Mouse (Mus musculus): ENCODE results near the gene Mamstr. TPM values are rescaled to one million over a fixed set of nuclear protein-coding genes. Genes with fewer than 3 reads are reported as not detected.
A peak's percentile ranks its signal among the peaks of the same experiment; 100 is the strongest.

Gene Mamstr
- total RNA-seq (2021), result 1 to 10 TPM; 3.8 to 4.0 TPM
- polyA plus RNA-seq (2012; rRNA removed), result 11.3 and 12.0 TPM in 2 replicates
- long read RNA-seq, result 0 reads

- Histone ChIP-seq H3K9ac (ENCODE audit: low read depth, low read length) (no peak within 1 kb of the TSS), H3K4me1 (ENCODE audit: control insufficient read depth, insufficient read depth, low read length) (peaks cover 26% of the 10 kb centered on the region)
These were observed at the start of gene Mamstr for GRCm38 (mm10) chr7:45639561-45640027. Gene Mamstr (plus strand): TSS chr7:45639977.

GRCm38 (mm10) chr7:45590874-45591273 lies 48.9 kb upstream of the Mamstr start:
- no peaks in the 10 kb centered on the region for H3K79me2 ChIP-seq (replicated peaks; ENCODE audit: control insufficient read depth, insufficient read depth, low read length)
- intact Hi-C loops (cut with DNase I), result no loop called here
- no peak overlapping the region for H3K4me3 ChIP-seq
- H3K27me3 ChIP-seq (ENCODE audit: control insufficient read depth, insufficient read depth, low read length), result no peaks in the 10 kb centered on the region
- no peak overlapping the region for H3K9ac ChIP-seq (ENCODE audit: low read depth, low read length)
- DNase-seq, result no peak
- no peaks in the 10 kb centered on the region for H3K36me3 ChIP-seq (ENCODE audit: control insufficient read depth, insufficient read depth, low read length)
- peaks cover 2% of the 10 kb centered on the region for H3K4me1 ChIP-seq (ENCODE audit: control insufficient read depth, insufficient read depth, low read length)
- 65% methylated on average over 3 of the region's 3 CpGs for WGBS
- TF ChIP-seq CTCF (IDR thresholded peaks at IDR 0.05) (peak; percentile 71), EP300 (IDR thresholded peaks at IDR 0.05; ENCODE audit: insufficient read depth, low read depth, low read length) (no peak)
- no peak overlapping the region for H3K27ac ChIP-seq

More at GRCm38 (mm10) chr7:45639561-45640027, at the start of gene Mamstr:
- TF ChIP-seq POLR2A (IDR thresholded peaks at IDR 0.05; ENCODE audit: insufficient read depth, low read depth, low read length) (no peak), EP300 (IDR thresholded peaks at IDR 0.05; ENCODE audit: insufficient read depth, low read depth, low read length) (no peak)
- peak within 1 kb of the TSS; percentile 63 for H3K27ac ChIP-seq
- intact Hi-C loops (cut with DNase I), result loop anchor here (1.0 to 5.0 kb wide), 2 partner anchors 12 to 43 kb away; partner anchors contain the start of genes Ntn5 and Rasip1
- no peaks in the 10 kb centered on the region for H3K79me2 ChIP-seq (replicated peaks; ENCODE audit: control insufficient read depth, insufficient read depth, low read length)
- 54% methylated on average over 19 of the region's 19 CpGs for WGBS
- H3K27me3 ChIP-seq (ENCODE audit: control insufficient read depth, insufficient read depth, low read length), result no peaks in the 10 kb centered on the region
- H3K36me3 ChIP-seq (ENCODE audit: control insufficient read depth, insufficient read depth, low read length), result peaks cover 9% of the 10 kb centered on the region
- DNase-seq, result no peak
- H3K4me3 ChIP-seq, result no peak within 1 kb of the TSS; the same call in 1 of the 2 replicates

GRCm38 (mm10) chr7:45591880-45592279 lies 47.9 kb upstream of the Mamstr start:
- WGBS, result 47% methylated on average over 7 of the region's 7 CpGs
- no peaks in the 10 kb centered on the region for H3K27me3 ChIP-seq (ENCODE audit: control insufficient read depth, insufficient read depth, low read length)
- intact Hi-C loops (cut with DNase I), result loop anchor here (1.0 kb wide), 1 partner anchor 37 kb away; no protein-coding TSS in a partner anchor
- no peak overlapping the region for H3K9ac ChIP-seq (ENCODE audit: low read depth, low read length)
- no peaks in the 10 kb centered on the region for H3K36me3 ChIP-seq (ENCODE audit: control insufficient read depth, insufficient read depth, low read length)
- TF ChIP-seq POLR2A (IDR thresholded peaks at IDR 0.05; ENCODE audit: insufficient read depth, low read depth, low read length) (no peak), CTCF (IDR thresholded peaks at IDR 0.05) (no peak), EP300 (IDR thresholded peaks at IDR 0.05; ENCODE audit: insufficient read depth, low read depth, low read length) (no peak)
- no peak overlapping the region for H3K27ac ChIP-seq
- no peak for DNase-seq
- peaks cover 2% of the 10 kb centered on the region for H3K4me1 ChIP-seq (ENCODE audit: control insufficient read depth, insufficient read depth, low read length)
- H3K79me2 ChIP-seq (replicated peaks; ENCODE audit: control insufficient read depth, insufficient read depth, low read length), result no peaks in the 10 kb centered on the region
- H3K4me3 ChIP-seq, result no peak overlapping the region

- Histone ChIP-seq H3K27ac (no peak overlapping the region), H3K4me1 (ENCODE audit: control insufficient read depth, insufficient read depth, low read length) (peaks cover 2% of the 10 kb centered on the region), H3K27me3 (ENCODE audit: control insufficient read depth, insufficient read depth, low read length) (no peaks in the 10 kb centered on the region), H3K4me3 (no peak overlapping the region), H3K79me2 (replicated peaks; ENCODE audit: control insufficient read depth, insufficient read depth, low read length) (no peaks in the 10 kb centered on the region), H3K36me3 (ENCODE audit: control insufficient read depth, insufficient read depth, low read length) (no peaks in the 10 kb centered on the region), H3K9ac (ENCODE audit: low read depth, low read length) (no peak overlapping the region)
- intact Hi-C loops (cut with DNase I), result loop anchor here (1.0 kb wide), 1 partner anchor 89 kb away; no protein-coding TSS in a partner anchor
- 21% methylated on average over 10 of the region's 10 CpGs for WGBS
- peak; percentile 72 to 78 for DNase-seq
- TF ChIP-seq POLR2A (IDR thresholded peaks at IDR 0.05; ENCODE audit: insufficient read depth, low read depth, low read length) (no peak), CTCF (IDR thresholded peaks at IDR 0.05) (0 out of 2 replicates have a peak, but pooled peaks have one; percentile 100), EP300 (IDR thresholded peaks at IDR 0.05; ENCODE audit: insufficient read depth, low read depth, low read length) (peak; percentile 62; the same call in 1 of the 2 replicates)
These were observed 46.5 kb upstream of the Mamstr start for GRCm38 (mm10) chr7:45593118-45593815.

GRCm38 (mm10) chr7:45595176-45595575 lies 44.6 kb upstream of the Mamstr start:
- no peaks in the 10 kb centered on the region for H3K79me2 ChIP-seq (replicated peaks; ENCODE audit: control insufficient read depth, insufficient read depth, low read length)
- H3K4me1 ChIP-seq (ENCODE audit: control insufficient read depth, insufficient read depth, low read length), result peaks cover 2% of the 10 kb centered on the region; the same call in 1 of the 2 replicates
- no peak overlapping the region for H3K27ac ChIP-seq
- H3K4me3 ChIP-seq, result no peak overlapping the region
- H3K36me3 ChIP-seq (ENCODE audit: control insufficient read depth, insufficient read depth, low read length), result no peaks in the 10 kb centered on the region
- no peak for DNase-seq
- intact Hi-C loops (cut with DNase I), result no loop called here
- no peak for TF ChIP-seq EP300 (IDR thresholded peaks at IDR 0.05; ENCODE audit: insufficient read depth, low read depth, low read length)
- no peak for TF ChIP-seq CTCF (IDR thresholded peaks at IDR 0.05)
- no peak for TF ChIP-seq POLR2A (IDR thresholded peaks at IDR 0.05; ENCODE audit: insufficient read depth, low read depth, low read length)
- H3K27me3 ChIP-seq (ENCODE audit: control insufficient read depth, insufficient read depth, low read length), result no peaks in the 10 kb centered on the region
- H3K9ac ChIP-seq (ENCODE audit: low read depth, low read length), result no peak overlapping the region
- 88% methylated on average over 4 of the region's 4 CpGs for WGBS

- peaks cover 2% of the 10 kb centered on the region; the same call in 1 of the 2 replicates for H3K4me1 ChIP-seq (ENCODE audit: control insufficient read depth, insufficient read depth, low read length)
- no peaks in the 10 kb centered on the region for H3K27me3 ChIP-seq (ENCODE audit: control insufficient read depth, insufficient read depth, low read length)
- H3K27ac ChIP-seq, result no peak overlapping the region
- 93% methylated on average over 1 of the region's 1 CpGs for WGBS
- no peak overlapping the region for H3K4me3 ChIP-seq
- no peak for DNase-seq
- no peak for TF ChIP-seq EP300 (IDR thresholded peaks at IDR 0.05; ENCODE audit: insufficient read depth, low read depth, low read length)
- TF ChIP-seq POLR2A (IDR thresholded peaks at IDR 0.05; ENCODE audit: insufficient read depth, low read depth, low read length), result no peak
- no peak for TF ChIP-seq CTCF (IDR thresholded peaks at IDR 0.05)
- intact Hi-C loops (cut with DNase I), result loop anchor here (2.0 kb wide), 1 partner anchor 17 kb away; no protein-coding TSS in a partner anchor
- H3K36me3 ChIP-seq (ENCODE audit: control insufficient read depth, insufficient read depth, low read length), result no peaks in the 10 kb centered on the region
- H3K79me2 ChIP-seq (replicated peaks; ENCODE audit: control insufficient read depth, insufficient read depth, low read length), result no peaks in the 10 kb centered on the region
- no peak overlapping the region for H3K9ac ChIP-seq (ENCODE audit: low read depth, low read length)
These were observed 43.7 kb upstream of the Mamstr start for GRCm38 (mm10) chr7:45596107-45596506.
